Mouse (Mus musculus) bone marrow macrophage, adult 2 months (primary cell): ENCODE data around the gene Pgam2.

Experiments used
- CTCF ChIP-seq: IDR thresholded peaks from 2 replicates; pipeline ENCODE4 v1.5.1; 2012; ENCODE audit warnings: low read depth, mild to moderate bottlenecking, low read length, moderate library complexity
- POLR2A ChIP-seq: IDR thresholded peaks from 2 replicates; pipeline ENCODE4 v1.6.1; 2012; ENCODE audit warnings: mild to moderate bottlenecking, low read depth, low read length, borderline replicate concordance

- TF ChIP-seq POLR2A (no peak), CTCF (no peak)
Measured at GRCm38 (mm10) chr11:5851021-5851736, 47.6 kb upstream of the Pgam2 start.
